Mouse (Mus musculus): ENCODE results near the gene Prkaca.
A peak's percentile ranks its signal among the peaks of the same experiment; 100 is the strongest.
"Not testable (repeated sequence)": the region's sequence is repeated elsewhere in the genome, so short reads cannot be mapped to it uniquely, and the experiment has no call there.

Prkaca gene

DNA sequence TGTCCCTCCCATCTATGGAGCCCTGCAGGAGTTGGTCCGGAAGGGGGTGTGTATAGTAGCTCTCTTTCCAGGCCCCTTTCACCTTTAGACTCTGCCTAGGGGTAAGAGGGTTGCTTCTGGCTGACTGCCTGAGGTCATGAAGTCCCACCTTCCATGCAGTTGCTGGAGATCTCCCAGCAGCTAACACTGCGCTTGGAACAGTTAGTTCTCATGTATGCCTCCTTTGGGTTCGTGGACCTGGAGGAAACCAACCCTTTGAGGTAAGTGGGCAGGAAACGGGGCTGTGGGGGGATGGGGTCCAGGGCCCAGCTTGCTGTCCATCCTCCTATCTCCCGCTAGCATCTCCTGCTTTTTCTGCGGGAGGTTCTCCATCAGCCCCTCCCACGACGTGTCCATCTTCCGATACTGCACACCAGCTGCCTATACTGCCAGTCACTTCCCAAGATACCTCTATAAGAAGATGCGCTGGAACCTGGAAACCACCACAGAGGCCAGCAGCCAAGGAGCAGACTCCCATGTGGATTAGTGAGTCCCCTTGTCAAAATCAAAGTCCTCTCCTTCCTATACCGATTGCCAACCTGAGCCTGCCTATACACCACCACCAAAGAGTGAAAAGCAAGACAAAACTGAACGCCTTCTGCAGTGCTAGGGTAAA lies 30.3 kb downstream of the Prkaca start:
- DNase-seq (ENCODE audit: low read depth): no peak

DNA sequence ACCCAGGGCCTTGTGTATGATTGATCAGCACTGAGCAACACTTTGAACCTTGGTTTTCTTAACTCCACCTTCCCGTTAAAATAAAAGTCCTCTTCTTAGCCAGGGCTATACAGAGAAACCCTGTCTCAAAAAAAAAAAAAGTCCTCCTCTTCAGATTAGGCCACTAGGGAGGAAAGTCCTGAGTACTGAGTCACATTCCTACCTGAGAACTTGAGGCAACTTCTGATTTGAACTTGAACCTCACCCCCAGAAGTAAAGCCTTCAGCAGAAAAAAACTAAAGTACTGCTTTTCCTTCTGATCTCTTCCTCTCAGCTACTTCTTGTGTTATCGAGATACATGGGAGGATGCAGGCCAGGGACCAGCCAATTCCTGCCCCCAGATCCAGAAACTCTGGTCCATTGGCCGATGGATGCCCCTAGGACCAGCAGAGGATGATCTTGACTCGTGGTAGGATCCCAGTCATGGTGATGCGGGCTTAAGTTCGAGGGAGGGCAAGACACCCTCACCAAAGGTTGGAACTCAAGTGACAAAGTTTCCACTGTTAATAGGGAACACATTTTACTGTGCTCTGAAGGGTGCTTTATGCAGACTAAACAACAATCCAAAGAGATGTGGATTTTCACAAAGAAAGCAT lies 30.9 kb downstream of the Prkaca start:
- DNase-seq (ENCODE audit: low read depth): no peak

DNA sequence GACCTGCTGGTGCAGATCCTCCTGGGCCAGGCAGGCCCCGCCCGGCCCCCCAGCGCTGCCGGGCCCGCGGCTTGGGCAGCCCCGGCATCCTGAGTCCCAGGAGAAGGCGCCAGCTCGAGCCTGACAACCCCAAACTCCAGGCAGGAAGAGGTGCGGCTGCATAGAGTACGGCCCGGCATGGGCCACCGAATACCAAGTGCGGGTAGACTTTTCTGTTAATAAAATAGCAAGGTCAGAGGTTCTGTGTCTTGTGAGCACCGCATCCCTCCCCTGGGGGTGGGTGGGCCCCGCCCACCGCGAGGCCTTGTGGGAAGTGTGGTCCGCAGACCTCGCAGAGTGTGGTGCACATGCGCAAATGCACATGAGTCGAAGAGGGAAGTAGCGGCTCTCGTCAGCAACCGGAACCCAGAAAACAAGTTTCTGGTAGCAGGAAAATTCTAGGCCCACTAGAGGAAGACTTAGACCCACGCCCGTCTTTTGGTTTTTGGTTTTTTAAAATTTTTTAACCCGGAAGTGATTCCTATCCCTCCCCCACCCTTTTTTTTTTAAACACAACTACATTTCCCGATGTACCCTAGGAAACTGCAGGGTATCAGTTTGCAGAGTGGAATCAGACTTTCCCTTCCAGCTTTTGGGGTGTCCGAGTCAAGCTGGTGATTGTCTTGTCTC lies 31.9 kb downstream of the Prkaca start:
- DNase-seq (ENCODE audit: low read depth): peak; percentile 97

DNA sequence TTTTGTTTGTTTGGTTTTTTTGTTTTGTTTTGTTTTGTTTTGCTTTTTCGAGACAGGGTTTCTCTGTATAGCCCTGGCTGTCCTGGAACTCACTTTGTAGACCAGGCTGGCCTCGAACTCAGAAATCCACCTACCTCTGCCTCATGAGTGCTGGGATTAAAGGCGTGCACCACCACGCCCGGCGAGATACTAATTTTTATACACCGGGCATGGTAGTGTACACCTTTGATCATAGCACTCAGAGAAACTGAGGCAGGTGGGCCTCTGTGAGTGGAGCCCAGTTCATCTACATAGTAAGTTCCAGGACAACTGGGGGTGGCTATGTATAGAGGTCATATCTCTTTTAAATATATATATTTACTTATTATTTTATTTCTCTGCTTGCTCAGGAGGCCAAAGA lies 32.7 kb downstream of the Prkaca start:
- DNase-seq (ENCODE audit: low read depth): not testable (repeated sequence)

GRCm38 (mm10) chr8:84008362-84008761 lies 35.6 kb downstream of the Prkaca start:
- DNase-seq (ENCODE audit: low read depth): no peak

DNA sequence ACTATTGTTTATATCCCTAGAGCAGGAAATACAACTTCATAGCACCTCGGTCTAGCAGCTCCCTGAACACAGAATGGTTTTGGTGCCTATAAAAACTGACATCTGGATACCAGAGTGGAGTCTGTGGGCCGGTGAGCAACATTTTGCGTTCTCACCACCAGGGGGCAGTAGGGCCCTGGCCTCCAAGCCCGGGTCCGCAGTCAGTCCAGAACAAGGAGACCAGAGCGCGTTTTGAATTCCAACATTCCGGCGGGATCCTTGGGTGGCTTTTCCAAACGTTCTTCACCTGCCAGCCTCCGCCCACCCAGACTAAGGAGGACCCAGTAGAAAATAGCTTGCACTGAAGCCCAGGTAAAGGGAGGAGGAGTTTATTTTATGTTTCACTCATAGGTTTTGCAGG lies 37.1 kb downstream of the Prkaca start:
- peak; percentile 87 for DNase-seq (ENCODE audit: low read depth)

DNA sequence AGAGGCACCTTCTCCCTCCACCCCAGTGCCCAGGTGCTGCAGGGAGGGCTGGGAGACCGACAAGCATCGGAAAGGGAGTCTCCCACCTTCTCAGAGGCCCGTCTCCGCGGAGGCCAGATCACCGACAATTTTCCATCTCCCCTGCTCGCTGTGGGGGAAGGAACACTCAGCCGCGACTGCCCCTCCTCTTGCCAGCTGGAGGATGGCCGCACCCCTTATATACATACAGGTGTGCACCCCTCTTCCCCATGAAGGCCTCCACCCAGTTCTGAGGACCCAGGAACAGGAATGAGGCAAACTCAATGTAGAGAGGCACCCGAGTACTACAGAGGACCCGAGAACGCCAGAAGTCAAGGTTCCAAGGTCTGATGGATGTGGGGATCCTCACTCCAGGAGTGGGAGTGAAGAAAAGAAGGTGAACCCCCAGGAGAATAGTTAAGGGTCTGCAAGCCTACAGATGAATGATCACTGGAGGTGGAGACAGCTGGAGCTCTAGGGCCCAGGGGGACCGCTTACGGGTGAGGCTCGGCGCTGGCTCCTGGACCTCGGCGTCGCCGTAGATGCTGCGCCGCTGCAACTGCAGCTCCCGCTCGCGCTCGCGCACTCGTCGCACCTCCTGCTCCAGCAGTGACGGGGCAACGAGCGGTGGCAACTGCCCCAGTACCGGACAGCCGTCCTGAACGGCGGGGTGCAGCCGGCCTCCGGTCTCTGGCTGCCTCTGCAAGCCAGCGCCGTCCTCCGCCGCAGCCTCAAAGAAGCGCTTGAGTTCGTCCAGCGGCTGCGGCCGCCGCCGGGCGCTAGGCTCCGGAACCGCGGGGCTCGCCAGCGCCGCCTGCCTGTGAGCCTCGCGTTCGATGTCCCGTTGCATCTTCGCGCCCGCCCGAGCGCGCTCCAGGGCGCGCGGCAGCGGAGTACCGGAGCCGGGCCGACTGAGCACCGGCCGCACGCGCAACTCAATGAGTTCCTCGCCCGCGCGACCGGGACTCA lies 38.1 kb downstream of the Prkaca start:
- peak; percentile 83 for DNase-seq (ENCODE audit: low read depth)

DNA sequence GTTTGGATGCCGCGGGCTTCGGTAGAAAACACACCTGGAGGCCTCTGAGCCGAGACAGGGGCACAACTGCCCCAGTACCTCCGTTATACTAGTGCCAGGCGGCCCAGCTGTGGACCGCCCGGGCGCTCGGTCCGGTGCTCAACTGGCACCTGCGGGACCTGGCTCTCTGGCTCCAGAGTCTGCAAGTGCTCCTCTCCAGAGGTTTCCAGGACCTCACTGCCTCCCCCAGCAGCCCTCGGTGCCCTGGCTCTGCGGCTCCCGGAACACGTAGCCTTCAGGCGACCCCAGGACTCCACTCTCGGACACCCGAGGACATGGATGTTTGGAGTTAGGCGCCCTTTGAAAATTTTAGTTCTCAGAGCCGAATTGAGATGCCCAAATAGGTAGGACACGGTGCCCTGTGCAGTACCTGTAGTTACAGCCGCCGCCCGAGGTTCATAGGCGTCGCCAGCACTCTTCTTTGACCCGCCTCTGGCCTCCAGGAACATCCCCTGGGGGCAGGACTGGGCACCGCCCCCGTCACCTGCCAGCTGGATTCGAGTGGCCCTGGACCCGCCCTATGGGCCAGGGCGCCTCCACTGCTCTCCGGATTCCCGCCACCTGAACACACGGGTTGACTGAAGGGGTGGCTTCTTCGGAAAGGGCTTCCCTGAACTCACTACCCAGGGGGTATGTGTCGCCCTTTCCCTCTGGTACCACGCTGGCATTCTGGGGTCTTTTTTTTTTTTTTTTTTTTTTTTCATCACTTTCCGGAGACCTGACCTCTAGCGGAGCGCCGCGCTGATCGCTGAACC lies 39.1 kb downstream of the Prkaca start, which contains the start of gene 2210011C24Rik:
Gene 2210011C24Rik (minus strand): TSS at position 467 of the 794 bp plus-strand sequence.
- peak; percentile 51 for DNase-seq (ENCODE audit: low read depth)

- DNase-seq (ENCODE audit: low read depth): no peak
Measured at GRCm38 (mm10) chr8:84012499-84013165, 39.8 kb downstream of the Prkaca start.

DNA sequence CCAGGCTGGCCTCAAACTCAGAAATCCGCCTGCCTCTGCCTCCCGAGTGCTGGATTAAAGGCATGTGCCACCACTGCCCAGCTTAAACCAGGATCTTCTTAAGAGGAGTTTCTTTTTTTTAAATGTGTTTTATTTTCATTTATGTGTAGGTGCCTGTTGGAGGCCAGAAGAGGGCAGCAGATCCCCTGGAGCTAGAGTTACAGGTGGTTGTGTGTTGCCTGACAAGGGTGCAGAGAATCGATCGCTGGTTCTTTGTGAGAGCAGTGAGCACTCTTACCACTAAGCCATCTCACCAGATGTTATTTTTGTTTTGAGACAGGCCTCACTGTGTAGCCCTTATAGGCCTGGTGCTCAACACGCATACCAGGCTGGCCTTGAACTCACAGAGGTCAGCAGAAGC lies 43.0 kb downstream of the Prkaca start:
- DNase-seq (ENCODE audit: low read depth): no peak

GRCm38 (mm10) chr8:84019738-84020137 lies 46.9 kb downstream of the Prkaca start:
- no peak for DNase-seq (ENCODE audit: low read depth)

- DNase-seq (ENCODE audit: low read depth): no peak
Measured at GRCm38 (mm10) chr8:84021096-84021495, 48.3 kb downstream of the Prkaca start, which contains the start of gene Palm3. Gene Palm3, plus strand, starts transcription at chr8:84021471.

GRCm38 (mm10) chr8:84021569-84021968 lies 48.8 kb downstream of the Prkaca start:
- DNase-seq (ENCODE audit: low read depth): no peak

DNA sequence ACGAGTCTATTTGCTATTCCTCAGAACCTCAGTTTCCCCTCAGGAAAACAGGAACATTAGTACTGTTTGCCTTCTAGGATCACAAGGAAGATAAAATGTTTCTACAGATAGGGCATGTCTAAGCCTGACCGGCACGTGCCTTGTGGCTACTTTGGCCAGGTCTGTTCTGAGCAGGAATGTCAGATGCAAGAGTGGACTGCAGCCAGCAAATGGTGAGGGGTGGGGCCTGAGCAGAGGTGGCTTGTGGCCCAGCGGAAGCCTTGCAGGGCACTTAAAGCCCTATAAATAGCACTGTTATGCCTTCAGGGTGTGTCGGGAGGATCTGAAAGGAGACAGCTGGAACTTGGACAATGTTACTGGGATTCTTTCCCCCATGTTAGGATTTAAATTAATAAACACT lies 50.3 kb downstream of the Prkaca start:
- no peak for DNase-seq (ENCODE audit: low read depth)

GRCm38 (mm10) chr8:84023631-84024030 lies 50.8 kb downstream of the Prkaca start:
- DNase-seq (ENCODE audit: low read depth): no peak

DNA sequence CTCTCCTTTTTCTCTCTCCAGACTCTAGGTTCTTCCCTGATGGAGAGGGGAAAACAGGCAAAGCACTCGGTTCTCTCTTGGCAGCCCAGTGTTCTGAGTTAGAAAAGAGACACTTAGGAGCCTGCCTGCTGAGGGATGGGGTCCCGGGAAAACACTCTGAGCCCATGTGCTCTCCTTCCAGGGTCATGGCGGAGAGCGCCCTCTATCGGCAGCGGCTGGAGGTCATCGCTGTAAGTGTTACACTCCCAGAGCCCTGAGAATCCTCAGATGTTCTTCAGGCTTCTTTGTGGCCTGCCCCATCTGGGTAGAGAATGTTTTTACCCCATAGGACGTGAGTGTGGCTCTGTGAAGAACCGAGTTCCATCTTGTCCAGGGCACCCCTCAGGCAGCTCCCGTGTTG lies 51.4 kb downstream of the Prkaca start:
- DNase-seq (ENCODE audit: low read depth): peak; percentile 74

DNA sequence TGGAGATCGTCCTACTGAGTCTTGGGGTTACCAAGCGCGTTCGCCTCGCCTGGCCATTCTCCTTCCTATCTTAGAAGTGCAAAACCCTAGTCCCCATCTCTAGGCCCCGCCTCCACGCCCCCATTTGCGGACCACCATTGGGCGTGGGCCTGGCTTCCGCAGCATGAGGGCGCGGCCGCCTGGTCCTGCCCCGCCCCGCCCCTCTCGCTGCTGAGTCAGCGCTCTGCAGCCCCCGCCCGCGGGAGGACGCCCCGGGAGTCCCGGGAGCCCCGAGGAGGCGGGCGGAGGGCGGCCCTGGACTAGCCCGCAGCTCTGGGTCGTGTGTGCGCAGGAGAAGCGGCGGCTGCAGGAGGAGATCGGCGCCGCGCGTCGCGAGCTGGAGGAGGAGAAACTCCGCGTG lies 53.1 kb downstream of the Prkaca start:
- peak; percentile 44 for DNase-seq (ENCODE audit: low read depth)

GRCm38 (mm10) chr8:84027449-84027848 lies 54.7 kb downstream of the Prkaca start:
- DNase-seq (ENCODE audit: low read depth): peak; percentile 44

DNA sequence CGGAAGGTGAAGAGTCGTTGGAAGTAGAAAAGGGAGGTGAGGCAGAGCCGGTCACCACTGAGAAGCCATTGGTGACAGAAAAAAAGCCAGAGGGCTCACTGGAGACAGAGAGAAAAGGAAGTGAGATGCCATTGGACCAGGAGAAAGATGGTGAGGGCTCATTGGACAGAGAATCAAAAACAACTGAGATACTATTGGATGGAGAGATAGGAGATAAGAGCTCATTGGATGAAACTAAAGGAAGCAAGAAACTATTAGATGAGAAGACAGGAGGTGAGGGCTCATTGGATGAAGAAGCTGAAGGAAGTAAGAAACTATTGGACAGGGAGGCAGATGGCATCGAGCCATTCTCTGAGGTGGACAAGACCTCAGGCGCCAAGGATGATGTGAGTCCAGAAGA lies 56.5 kb downstream of the Prkaca start:
- DNase-seq (ENCODE audit: low read depth): no peak

DNA sequence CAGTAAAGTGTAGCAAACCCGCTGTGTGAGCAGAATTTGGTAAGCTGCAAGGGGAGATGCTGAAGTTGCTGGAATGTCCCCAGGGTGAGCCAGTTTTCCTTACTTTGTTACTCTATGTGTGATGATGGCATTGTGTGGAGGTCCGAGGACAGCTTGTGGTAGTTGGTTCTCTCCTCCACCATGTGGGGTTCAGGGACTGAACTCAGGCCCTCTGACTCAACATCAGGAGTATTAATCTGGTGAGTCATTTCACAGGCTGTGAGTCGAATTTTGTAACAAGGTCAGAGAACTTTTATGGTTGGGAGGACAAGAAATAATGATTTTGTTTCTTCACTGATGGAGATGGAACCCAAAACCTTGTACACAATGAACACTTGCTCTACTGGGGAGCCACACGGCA lies 60.0 kb downstream of the Prkaca start:
- DNase-seq (ENCODE audit: low read depth): no peak

- no peak for DNase-seq (ENCODE audit: low read depth)
Measured at GRCm38 (mm10) chr8:84038015-84038414, 65.2 kb downstream of the Prkaca start.
